Mouse (Mus musculus) ES-E14 (cell line): ENCODE measurements around the gene Sel1l3. TPM values are rescaled to one million over a fixed set of nuclear protein-coding genes. Genes with fewer than 3 reads are reported as not detected.

Experiments
- DNase-seq: peaks from one replicate; pipeline ENCODE4 v3.0.0-alpha.2; 2013; ENCODE audit warnings: low read depth, low spot score
- H3K27ac ChIP-seq: 2 replicates; pipeline ENCODE4 v1.5.1; 2012; ENCODE audit warnings: low read depth, mild to moderate bottlenecking, low read length, moderate library complexity, mixed read lengths; ENCODE audit not compliant: poor library complexity, insufficient read depth, severe bottlenecking
- H3K36me3 ChIP-seq: 2 replicates; pipeline ENCODE4 v1.6.1; 2012; ENCODE audit warnings: mild to moderate bottlenecking, low read length, moderate library complexity, mixed read lengths; ENCODE audit not compliant: control insufficient read depth, poor library complexity, insufficient read depth, severe bottlenecking
- H3K4me1 ChIP-seq, 2 experiments: fragments of 150-350 bp in 1 of 2; sonication (generic) in 1 of 2; 2 replicates each; pipeline ENCODE4 v1.6.1; 2012; ENCODE audit warnings: low read length in 2 of 2, mild to moderate bottlenecking in 1 of 2, mixed read lengths in 1 of 2; ENCODE audit not compliant: control insufficient read depth in 2 of 2, insufficient read depth in 2 of 2, poor library complexity in 1 of 2
- H3K4me3 ChIP-seq, 2 experiments: fragments of 150-350 bp in 1 of 2; sonication (generic) in 1 of 2; 2 replicates each; pipeline ENCODE4 v1.5.1; 2012; ENCODE audit warnings: low read length in 2 of 2, low read depth in 1 of 2, mild to moderate bottlenecking in 1 of 2, mixed read lengths in 1 of 2; ENCODE audit not compliant: insufficient read depth in 1 of 2, poor library complexity in 1 of 2, severe bottlenecking in 1 of 2
- H3K9ac ChIP-seq: 2 replicates; pipeline ENCODE4 v1.6.1; 2012; ENCODE audit warnings: low read depth, mild to moderate bottlenecking, low read length, mixed read lengths; ENCODE audit not compliant: poor library complexity, insufficient read depth, severe bottlenecking
- H3K9me3 ChIP-seq: fragments of 150-350 bp; sonication (generic); 2 replicates; pipeline ENCODE4 v1.6.1; 2012; ENCODE audit warnings: low read depth, mild to moderate bottlenecking, low read length; ENCODE audit not compliant: control insufficient read depth, insufficient read depth
- CHD2 ChIP-seq: IDR thresholded peaks from 2 replicates; pipeline ENCODE4 v1.6.1; 2014; ENCODE audit warnings: mild to moderate bottlenecking, low read depth, low read length, inconsistent platforms
- HCFC1 ChIP-seq: IDR thresholded peaks from 2 replicates; pipeline ENCODE4 v1.6.1; 2012; ENCODE audit warnings: low read length, inconsistent platforms, borderline replicate concordance; ENCODE audit not compliant: insufficient read depth
- MAFK ChIP-seq: IDR thresholded peaks from 2 replicates; pipeline ENCODE4 v1.6.1; 2014; ENCODE audit warnings: mild to moderate bottlenecking, low read depth, low read length, inconsistent platforms; ENCODE audit not compliant: insufficient read depth
- ZC3H11A ChIP-seq: IDR thresholded peaks from 2 replicates; pipeline ENCODE4 v1.6.1; 2012; ENCODE audit warnings: low read depth, mild to moderate bottlenecking, inconsistent platforms, low read length, borderline replicate concordance
- ZNF384 ChIP-seq: IDR thresholded peaks from 2 replicates; pipeline ENCODE4 v1.6.1; 2012; ENCODE audit warnings: low read depth, low read length, inconsistent platforms
- in situ Hi-C, 2 experiments: fragments of 600-800 bp; cut with MboI; formaldehyde crosslinking; loops; one replicate each; pipeline ENCODE4 v1.15.1; 2025; ENCODE audit warnings: low sequenced_read_pairs in 2 of 2, inconsistent platforms in 1 of 2; ENCODE audit not compliant: unreplicated experiment in 2 of 2
- total RNA-seq: library from RNA; depleted of rRNA; stranded (reverse); fragments of 300-350 nt; gene quantifications from 2 replicates; pipeline ENCODE4 v1.2.3, GENCODE M21; 2012

Sel1l3 gene
- total RNA-seq, 1 experiment = 1.3 TPM

- DNase-seq = no peak
- H3K9me3 ChIP-seq = no peaks in the 10 kb centered on the region
- no peak for TF ChIP-seq MAFK
- no peak for TF ChIP-seq ZC3H11A
- TF ChIP-seq ZNF384 = no peak
- in situ Hi-C loops = no loop called here
- no peaks in the 10 kb centered on the region for H3K36me3 ChIP-seq
- no peak overlapping the region for H3K4me3 ChIP-seq
- no peak overlapping the region for H3K9ac ChIP-seq
- no peak overlapping the region for H3K27ac ChIP-seq
- peaks cover 1 to 5% of the 10 kb centered on the region in 2 experiments; a peak in 2 of 4 replicates for H3K4me1 ChIP-seq
These were observed 107.0 kb downstream of the Sel1l3 start for GRCm38 (mm10) chr5:53106731-53107130.

DNA sequence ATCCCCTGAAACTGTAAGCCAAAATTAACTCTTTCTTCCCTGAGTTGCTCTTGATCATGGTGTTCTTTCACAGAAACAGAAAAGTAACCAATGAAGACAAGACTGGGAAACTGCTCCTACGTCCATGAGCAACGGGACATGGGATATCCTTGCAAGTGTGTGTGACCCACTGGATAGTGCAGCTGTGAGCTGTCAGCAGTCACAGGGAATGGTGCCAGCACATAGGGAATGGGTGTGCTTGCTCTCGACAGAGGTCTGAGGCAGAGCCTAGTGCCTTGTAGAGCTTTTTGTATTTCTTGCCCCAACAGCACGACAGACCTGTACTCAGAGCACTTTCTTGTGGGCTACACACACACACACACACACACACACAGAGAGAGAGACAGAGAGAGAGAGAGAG lies 107.6 kb downstream of the Sel1l3 start:
- no peaks in the 10 kb centered on the region for H3K9me3 ChIP-seq
- in situ Hi-C loops = no loop called here
- no peak for TF ChIP-seq CHD2
- no peak for TF ChIP-seq MAFK
- no peak for TF ChIP-seq ZC3H11A
- no peak for TF ChIP-seq ZNF384
- no peak for TF ChIP-seq HCFC1
- peaks cover 1 to 4% of the 10 kb centered on the region in 2 experiments; a peak in 2 of 4 replicates for H3K4me1 ChIP-seq
- no peak overlapping the region for H3K27ac ChIP-seq
- H3K36me3 ChIP-seq = no peaks in the 10 kb centered on the region
- no peak overlapping the region for H3K9ac ChIP-seq
- H3K4me3 ChIP-seq = no peak overlapping the region
- no peak for DNase-seq

- no peaks in the 10 kb centered on the region for H3K9me3 ChIP-seq
- DNase-seq = peak; percentile 27
- no peaks in the 10 kb centered on the region for H3K36me3 ChIP-seq
- peaks cover 1 to 4% of the 10 kb centered on the region in 2 experiments; a peak in 2 of 4 replicates for H3K4me1 ChIP-seq
- H3K27ac ChIP-seq = no peak overlapping the region
- H3K4me3 ChIP-seq = no peak overlapping the region
- TF ChIP-seq MAFK (no peak), ZC3H11A (no peak), CHD2 (no peak)
- H3K9ac ChIP-seq = no peak overlapping the region
- in situ Hi-C loops = no loop called here
These were observed 108.0 kb downstream of the Sel1l3 start for GRCm38 (mm10) chr5:53105716-53106115.

- DNase-seq = no peak
- Histone ChIP-seq H3K4me1 (peaks cover 1 to 2% of the 10 kb centered on the region in 2 experiments; a peak in 2 of 4 replicates), H3K4me3 (no peak overlapping the region), H3K9ac (no peak overlapping the region), H3K27ac (no peak overlapping the region), H3K9me3 (no peaks in the 10 kb centered on the region), H3K36me3 (no peaks in the 10 kb centered on the region)
- in situ Hi-C loops = no loop called here
- TF ChIP-seq MAFK (no peak), CHD2 (no peak)
These were observed 109.4 kb downstream of the Sel1l3 start for GRCm38 (mm10) chr5:53104177-53104855.

- H3K27ac ChIP-seq = no peak overlapping the region
- H3K36me3 ChIP-seq = no peaks in the 10 kb centered on the region
- H3K9ac ChIP-seq = no peak overlapping the region
- TF ChIP-seq MAFK = no peak
- no peak for TF ChIP-seq ZNF384
- no peak for TF ChIP-seq CHD2
- no peak for TF ChIP-seq ZC3H11A
- no peak for TF ChIP-seq HCFC1
- in situ Hi-C loops = no loop called here
- DNase-seq = no peak
- H3K9me3 ChIP-seq = no peaks in the 10 kb centered on the region
- no peak overlapping the region for H3K4me3 ChIP-seq
- peaks cover 1 to 2% of the 10 kb centered on the region in 2 experiments; a peak in 2 of 4 replicates for H3K4me1 ChIP-seq
These were observed 111.8 kb downstream of the Sel1l3 start for GRCm38 (mm10) chr5:53101848-53102473.
